Mouse (Mus musculus) spleen, postnatal 4 days (tissue): Measurements from ENCODE around the gene Casp4.

Experiments
- DNase-seq, 2 experiments: peaks; one replicate each; pipeline ENCODE4 v3.0.0; 2022; ENCODE audit warnings: low spot score in 2 of 2

The Casp4 gene

GRCm38 (mm10) chr9:5308561-5308960, at the start of gene Casp4:
Gene Casp4 (plus strand): TSS chr9:5308828.
- DNase-seq, result no peak

DNA sequence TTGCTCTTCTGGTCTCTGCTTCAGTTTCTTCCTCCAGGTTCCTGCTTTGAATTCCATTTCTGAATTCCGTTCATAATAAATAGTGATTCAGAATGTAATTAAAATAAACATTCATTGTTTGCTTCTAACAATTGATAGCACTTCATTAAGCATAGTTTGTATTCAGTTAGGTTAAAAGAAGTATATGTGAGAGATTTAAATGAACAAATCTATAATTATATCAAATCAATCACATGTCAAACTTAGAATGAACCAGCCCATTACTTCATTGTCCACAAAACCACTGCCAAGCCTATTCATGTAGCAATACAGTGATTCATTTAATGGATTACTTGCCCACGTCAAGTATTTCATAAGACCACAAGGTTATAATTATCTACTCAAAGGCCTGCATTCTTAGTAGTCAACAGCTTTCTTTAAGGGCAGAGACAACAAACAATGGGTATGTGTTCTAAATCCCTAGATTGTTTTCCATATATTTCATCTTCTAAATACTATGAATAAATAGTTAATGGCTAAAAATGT, 44.6 kb upstream of the Casp4 start:
- DNase-seq, result no peak

DNA sequence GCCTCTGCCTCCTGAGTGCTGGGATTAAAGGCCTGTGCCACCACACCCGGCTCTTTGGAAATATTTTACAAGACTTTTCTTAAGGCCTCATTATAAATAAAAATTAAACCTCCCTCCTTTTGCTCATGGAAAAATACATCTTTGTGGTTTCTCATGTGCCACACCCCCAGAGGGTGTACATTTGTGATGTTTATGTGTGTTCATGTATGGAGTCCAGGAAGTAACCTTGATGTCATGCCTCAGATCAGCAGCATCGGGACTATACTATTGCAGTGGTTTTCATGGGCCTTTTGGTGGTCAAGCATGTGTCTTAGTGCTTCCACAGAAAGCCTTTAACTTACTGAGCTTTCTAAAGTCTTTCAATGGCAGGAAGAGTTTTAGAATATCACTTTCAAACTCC, 38.4 kb upstream of the Casp4 start:
- DNase-seq, result no peak

DNA sequence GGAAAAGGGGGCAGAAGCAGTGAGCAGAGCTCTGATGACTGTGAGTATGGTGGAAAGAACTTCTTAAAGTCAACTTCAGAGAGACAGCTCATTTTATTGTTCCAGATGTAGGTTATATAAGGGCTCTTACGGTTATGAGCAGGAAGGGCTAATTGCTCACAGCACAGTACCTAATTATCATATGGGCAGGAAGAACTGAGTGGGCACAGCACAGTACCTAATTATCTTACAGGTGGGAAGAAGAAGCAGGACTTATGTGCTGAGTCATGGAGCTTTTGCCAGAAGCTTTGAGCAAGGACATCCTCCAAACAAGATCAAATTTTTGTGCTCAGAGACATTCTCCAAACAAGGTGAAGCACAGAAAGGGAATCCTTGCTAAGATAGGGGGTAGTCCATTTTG, 37.7 kb upstream of the Casp4 start:
- DNase-seq, result no peak

DNA sequence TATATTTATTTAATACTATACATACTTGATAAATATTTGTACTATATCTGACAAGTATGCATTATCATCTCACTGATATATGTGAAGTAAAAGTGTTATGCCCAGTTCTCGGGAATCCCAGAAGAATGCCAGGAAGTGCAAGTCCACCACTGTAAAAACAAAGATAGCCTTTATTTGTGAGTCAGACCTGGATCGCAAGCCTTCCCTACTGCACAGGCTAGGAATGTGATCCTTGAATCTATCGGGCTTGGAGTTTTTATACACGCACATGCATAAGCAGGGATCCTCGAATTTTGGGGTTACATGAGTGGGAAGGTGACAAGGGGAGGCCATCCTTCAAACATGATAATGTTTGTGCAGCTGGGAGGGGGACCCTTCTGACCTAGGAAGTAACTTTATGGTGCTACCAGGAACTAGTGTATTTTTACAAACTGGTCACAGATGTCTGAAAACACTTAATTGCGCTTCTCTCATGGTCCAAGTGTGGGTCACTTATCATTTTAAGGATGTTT, 37.2 kb upstream of the Casp4 start:
- DNase-seq, result no peak

- DNase-seq, result no peak
Measured at GRCm38 (mm10) chr9:5286071-5286470, 22.6 kb upstream of the Casp4 start.

- DNase-seq, result no peak
Measured at GRCm38 (mm10) chr9:5286597-5286996, 22.0 kb upstream of the Casp4 start.

GRCm38 (mm10) chr9:5296354-5297237, 12.0 kb upstream of the Casp4 start:
- DNase-seq, result no peak

- DNase-seq, result no peak
Measured at GRCm38 (mm10) chr9:5298329-5299131, 10.1 kb upstream of the Casp4 start, which contains the start of gene Casp1. Gene Casp1 (plus strand): TSS chr9:5298517.

GRCm38 (mm10) chr9:5299132-5299381, 9.6 kb upstream of the Casp4 start:
- DNase-seq, result no peak

DNA sequence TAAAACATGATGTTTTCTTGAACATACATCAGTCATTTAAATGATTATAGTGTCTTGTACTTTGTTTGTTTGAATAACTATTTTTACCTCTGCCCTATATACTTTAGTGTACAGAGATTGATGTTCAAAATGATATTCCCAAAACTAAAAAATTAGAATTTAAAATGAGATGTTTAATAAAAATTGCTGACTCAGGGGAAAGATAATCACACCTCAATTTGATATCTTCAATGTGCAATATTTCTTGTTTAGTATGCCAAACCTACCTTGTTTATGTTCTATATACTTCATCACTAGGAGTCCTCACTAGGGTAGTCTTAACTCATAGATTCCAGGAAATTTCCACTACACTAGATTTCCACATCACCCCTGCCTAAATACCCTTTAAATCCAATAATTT, 1.5 kb downstream of the Casp4 start:
- DNase-seq, result no peak

- no peak for DNase-seq
Measured at GRCm38 (mm10) chr9:5311435-5311834, 2.8 kb downstream of the Casp4 start.

DNA sequence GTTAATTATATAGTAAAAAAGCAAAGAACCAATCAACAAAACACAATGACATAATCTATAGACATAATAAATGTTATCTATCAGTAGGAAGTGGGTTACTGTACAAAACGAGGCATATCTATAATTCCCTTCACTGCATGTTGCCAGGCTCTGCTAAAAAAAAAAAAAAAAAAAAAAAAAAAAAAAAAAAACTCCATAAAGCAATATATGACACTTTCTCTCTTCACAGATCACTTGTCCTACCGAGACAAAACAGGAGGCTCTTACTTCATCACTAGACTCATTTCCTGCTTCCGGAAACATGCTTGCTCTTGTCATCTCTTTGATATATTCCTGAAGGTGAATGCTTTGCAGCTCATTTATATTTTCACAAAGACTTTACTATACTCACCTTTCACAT, 19.6 kb downstream of the Casp4 start:
- DNase-seq, result no peak

DNA sequence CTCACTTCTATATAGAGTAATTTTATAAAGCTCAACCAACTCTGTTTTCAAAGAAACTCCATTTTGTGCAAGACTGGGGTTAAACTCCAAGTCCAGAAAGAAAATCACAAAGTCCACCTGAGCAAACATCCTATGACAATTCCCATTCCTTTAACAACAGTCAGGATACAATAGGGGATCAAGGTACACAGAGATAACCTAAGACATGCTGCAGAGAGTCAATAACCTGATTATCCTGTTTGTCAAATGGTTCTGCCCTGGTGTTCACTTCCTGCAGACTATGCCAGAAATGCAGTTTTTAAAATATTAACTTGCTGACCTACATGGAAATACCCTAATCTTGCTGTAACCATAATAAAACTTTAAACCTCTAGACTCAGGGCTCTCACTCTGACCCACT, 23.8 kb downstream of the Casp4 start:
- no peak for DNase-seq

GRCm38 (mm10) chr9:5333422-5333821, 24.8 kb downstream of the Casp4 start:
- DNase-seq, result no peak

DNA sequence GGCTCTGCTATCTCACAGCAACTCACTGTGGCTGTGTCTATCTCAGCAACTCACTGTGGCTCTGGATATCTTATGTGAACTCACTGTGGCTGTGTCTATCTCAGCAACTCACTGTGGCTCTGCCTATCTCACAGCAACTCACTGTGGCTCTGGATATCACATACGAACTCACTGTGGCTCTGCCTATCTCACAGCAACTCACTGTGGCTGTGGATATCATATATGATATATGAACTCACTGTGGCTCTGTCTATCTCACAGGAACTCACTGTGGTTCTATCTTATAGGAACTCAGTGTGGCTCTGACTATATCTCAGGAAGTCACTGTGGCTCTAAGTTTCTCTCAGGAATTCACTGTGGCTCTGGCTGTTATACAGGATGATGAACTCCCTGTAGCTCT, 34.5 kb downstream of the Casp4 start:
- DNase-seq, result no peak

- DNase-seq, result no peak
Measured at GRCm38 (mm10) chr9:5344090-5344489, 35.5 kb downstream of the Casp4 start.

GRCm38 (mm10) chr9:5345291-5345898, 36.8 kb downstream of the Casp4 start, which contains the start of gene Casp12:
Gene Casp12 (plus strand): TSS chr9:5345430.
- no peak for DNase-seq

- DNase-seq, result no peak
Measured at GRCm38 (mm10) chr9:5347381-5347780, 38.8 kb downstream of the Casp4 start.

GRCm38 (mm10) chr9:5353673-5354072, 45.0 kb downstream of the Casp4 start:
- no peak for DNase-seq

DNA sequence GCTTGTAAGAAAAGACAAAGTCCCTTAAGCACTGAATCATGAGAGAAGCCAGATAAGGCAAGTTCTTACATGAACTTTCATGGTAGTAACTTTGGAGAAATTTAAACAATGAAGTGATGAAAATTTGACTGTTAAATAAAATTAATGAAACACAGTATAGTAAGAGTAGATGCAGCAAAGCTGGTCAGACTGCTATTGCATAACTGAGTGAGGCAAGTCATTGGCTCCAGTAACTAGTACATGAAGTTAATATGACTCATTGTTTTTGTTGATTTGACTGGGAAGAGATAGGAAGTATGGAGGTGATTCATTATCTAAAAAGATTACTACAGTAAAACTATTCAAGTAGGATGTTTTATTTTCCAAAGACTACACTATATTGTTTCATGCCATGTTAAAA, 48.2 kb downstream of the Casp4 start:
- no peak for DNase-seq
